Mouse (Mus musculus): Measurements from ENCODE around the gene Slc4a10. TPM values are rescaled to one million over a fixed set of nuclear protein-coding genes. Genes with fewer than 3 reads are reported as not detected.

The Slc4a10 gene
- polyA plus RNA-seq, 1 experiment from 2014 or later, result 1.3 TPM

DNA sequence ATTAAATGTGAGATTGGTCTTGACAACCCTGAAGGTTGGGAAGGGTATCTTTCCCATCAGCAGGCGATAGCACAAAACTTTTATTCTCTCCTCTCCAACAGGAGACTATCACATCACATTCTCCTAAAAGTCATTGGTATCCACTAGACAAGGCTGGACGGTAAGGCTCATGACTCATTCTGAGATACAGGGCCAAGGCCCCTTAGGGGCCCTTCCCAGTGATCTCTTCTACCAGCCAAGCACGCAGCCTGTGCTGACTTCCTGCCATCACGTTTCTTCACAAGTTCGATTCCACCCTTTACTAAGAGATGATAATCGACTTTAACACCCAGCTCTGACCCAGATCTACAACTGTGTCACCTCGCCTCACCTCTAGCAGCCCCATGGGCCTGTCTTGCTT lies 290.8 kb downstream of the Slc4a10 start:
- no peaks in the 10 kb centered on the region for H3K27me3 ChIP-seq (replicated peaks)
- H3K9me3 ChIP-seq, result no peaks in the 10 kb centered on the region
- no peak overlapping the region for H3K4me3 ChIP-seq
- no peak overlapping the region for H3K4me2 ChIP-seq (replicated peaks)
- no peaks in the 10 kb centered on the region for H3K36me3 ChIP-seq
- ATAC-seq (ENCODE audit: low FRiP score, low read depth), result no peak
- H3K27ac ChIP-seq, result no peak overlapping the region
- H3K9ac ChIP-seq, result no peak overlapping the region
- 89% methylated on average over 7 of the region's 7 CpGs for WGBS
- peaks cover 4% of the 10 kb centered on the region; the same call in 1 of the 2 replicates for H3K4me1 ChIP-seq

DNA sequence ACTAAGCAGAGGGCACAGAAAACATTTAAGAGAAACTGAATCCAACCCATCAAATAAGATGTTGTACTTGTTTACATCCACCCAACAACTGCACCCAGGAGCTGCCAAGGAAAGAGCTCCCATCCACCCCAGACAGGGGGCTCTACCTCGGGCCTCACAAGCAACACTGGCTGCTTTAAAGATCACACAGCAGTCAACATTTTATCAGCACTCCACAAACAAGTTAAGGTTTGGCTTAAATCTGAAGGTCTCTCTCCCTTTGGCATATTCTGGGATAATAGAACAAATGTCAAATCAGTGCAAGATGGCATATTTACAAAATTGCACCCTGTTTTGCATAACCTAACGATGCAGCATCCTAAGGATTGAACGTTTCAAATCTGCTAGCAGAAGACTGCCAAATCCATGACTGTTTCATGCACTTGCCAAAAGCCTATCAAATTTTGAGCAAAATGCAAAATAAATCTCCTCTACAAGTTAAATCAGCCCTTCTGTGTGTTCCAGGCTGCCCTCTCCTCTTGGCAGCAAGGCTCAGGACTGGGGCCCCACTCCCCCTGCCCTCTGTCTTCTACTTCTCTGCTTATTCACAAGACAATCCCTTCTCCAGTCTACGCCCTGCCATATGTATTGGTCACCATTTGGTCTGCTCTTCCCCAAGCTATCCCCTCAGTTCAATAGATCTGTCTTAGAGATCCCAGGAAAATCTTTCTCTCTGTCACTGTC lies 293.1 kb downstream of the Slc4a10 start:
- Histone ChIP-seq H3K9me3 (no peaks in the 10 kb centered on the region), H3K27ac (no peak overlapping the region), H3K4me3 (no peak overlapping the region), H3K9ac (no peak overlapping the region), H3K4me2 (replicated peaks) (no peak overlapping the region), H3K36me3 (no peaks in the 10 kb centered on the region), H3K4me1 (peaks cover 4% of the 10 kb centered on the region; the same call in 1 of the 2 replicates), H3K27me3 (replicated peaks) (no peaks in the 10 kb centered on the region)
- 83% methylated on average over 4 of the region's 4 CpGs for WGBS
- ATAC-seq (ENCODE audit: low FRiP score, low read depth), result no peak

DNA sequence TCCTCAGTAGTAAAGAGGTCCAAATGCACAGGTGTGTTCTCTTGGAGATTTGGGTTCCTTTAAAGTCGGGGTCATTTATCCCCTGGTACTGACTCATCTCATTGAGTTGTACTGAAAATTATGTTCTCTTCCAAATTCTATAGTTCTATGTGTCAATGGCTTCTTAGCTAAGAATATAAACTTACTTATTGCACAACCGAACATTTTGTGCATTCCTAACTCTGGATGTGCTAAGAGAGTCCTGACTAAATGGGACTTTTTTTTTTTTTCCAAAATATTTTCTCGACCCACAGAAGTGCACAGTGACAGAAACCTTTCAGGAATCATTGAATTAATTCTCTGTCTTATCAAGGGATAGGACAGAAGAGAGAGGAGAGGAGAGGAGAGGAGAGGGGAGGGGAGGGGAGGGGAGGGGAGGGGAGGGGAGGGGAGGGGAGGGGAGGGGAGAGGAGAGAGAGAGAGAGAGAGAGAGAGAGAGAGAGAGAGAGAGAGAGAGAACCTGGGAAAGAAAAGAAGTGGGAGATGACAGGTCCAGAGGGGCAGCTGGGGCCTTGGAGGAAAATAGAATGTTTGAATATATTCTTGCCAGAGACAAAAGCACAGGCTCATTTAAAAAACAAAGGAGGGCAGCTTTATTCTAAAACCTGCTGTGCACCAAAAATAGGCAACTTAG lies 294.9 kb downstream of the Slc4a10 start:
- 81% methylated on average over 3 of the region's 3 CpGs for WGBS
- ATAC-seq (ENCODE audit: low FRiP score, low read depth), result no peak

GRCm38 (mm10) chr2:62341734-62342128 lies 295.5 kb downstream of the Slc4a10 start:
- peak overlapping the region; percentile 32 for H3K4me2 ChIP-seq (replicated peaks)
- ATAC-seq (ENCODE audit: low FRiP score, low read depth), result no peak
- H3K27me3 ChIP-seq (replicated peaks), result no peaks in the 10 kb centered on the region
- WGBS, result 40% methylated on average over 14 of the region's 14 CpGs
- no peak overlapping the region for H3K9ac ChIP-seq
- no peaks in the 10 kb centered on the region for H3K9me3 ChIP-seq
- peaks cover 4% of the 10 kb centered on the region; the same call in 1 of the 2 replicates for H3K4me1 ChIP-seq
- no peak overlapping the region for H3K4me3 ChIP-seq
- H3K27ac ChIP-seq, result no peak overlapping the region
- H3K36me3 ChIP-seq, result no peaks in the 10 kb centered on the region

More for the DNA sequence above, 294.9 kb downstream of the Slc4a10 start:
- Histone ChIP-seq H3K4me3 (no peak overlapping the region), H3K9me3 (no peaks in the 10 kb centered on the region), H3K36me3 (no peaks in the 10 kb centered on the region), H3K4me2 (replicated peaks) (peak overlapping the region; percentile 32), H3K27ac (no peak overlapping the region), H3K27me3 (replicated peaks) (no peaks in the 10 kb centered on the region), H3K4me1 (peaks cover 4% of the 10 kb centered on the region; the same call in 1 of the 2 replicates), H3K9ac (no peak overlapping the region)

DNA sequence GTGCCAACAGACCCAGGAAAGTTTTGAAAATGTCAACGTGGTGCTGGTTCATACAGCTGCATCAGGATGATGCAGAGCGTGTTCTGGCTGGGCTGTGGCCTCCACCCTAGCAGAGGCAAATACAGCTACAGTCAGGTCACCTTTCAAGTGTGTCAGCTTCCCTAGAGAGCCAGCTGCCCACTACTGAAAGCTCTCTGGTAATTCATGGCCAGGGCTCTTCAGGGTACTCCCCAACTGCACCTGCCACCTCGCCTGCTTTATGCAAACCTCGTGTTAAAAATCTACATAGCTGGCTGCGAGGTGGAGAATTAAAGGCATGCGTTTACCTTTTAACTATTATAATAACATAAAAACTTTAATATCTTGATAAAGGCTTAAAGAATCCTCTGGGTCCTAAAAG lies 298.1 kb downstream of the Slc4a10 start:
- Histone ChIP-seq H3K4me2 (replicated peaks) (no peak overlapping the region), H3K27ac (no peak overlapping the region), H3K9ac (no peak overlapping the region), H3K4me3 (no peak overlapping the region), H3K27me3 (replicated peaks) (no peaks in the 10 kb centered on the region), H3K36me3 (no peaks in the 10 kb centered on the region), H3K9me3 (no peaks in the 10 kb centered on the region), H3K4me1 (peaks cover 4% of the 10 kb centered on the region; the same call in 1 of the 2 replicates)
- ATAC-seq (ENCODE audit: low FRiP score, low read depth), result no peak
- 49% methylated on average over 6 of the region's 6 CpGs for WGBS

DNA sequence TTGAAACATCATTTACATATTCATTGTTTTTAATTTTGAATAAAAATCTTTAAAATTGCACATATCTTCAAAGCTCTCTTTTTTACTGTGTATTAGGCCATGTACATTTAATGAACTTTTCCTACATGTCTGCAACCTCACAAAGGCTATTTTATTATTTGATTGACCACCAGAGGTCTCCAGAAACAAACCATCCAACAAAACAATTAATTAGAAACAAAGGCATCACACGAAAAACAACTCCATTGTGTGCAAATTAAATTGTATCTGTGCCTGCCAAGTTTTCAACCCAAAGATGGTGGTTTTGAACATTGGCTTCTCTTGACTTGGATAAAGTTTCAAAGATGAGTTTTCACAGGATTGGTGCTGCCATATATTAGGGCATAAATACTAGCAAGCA lies 300.5 kb downstream of the Slc4a10 start:
- no peak overlapping the region for H3K4me3 ChIP-seq
- no peak overlapping the region for H3K27ac ChIP-seq
- H3K9ac ChIP-seq, result no peak overlapping the region
- no peak for ATAC-seq (ENCODE audit: low FRiP score, low read depth)
- no peaks in the 10 kb centered on the region for H3K36me3 ChIP-seq
- H3K27me3 ChIP-seq (replicated peaks), result no peaks in the 10 kb centered on the region
- H3K4me1 ChIP-seq, result peaks cover 2% of the 10 kb centered on the region; the same call in 1 of the 2 replicates
- 47% methylated on average over 1 of the region's 1 CpGs for WGBS
- H3K9me3 ChIP-seq, result no peaks in the 10 kb centered on the region
- H3K4me2 ChIP-seq (replicated peaks), result no peak overlapping the region

GRCm38 (mm10) chr2:62347762-62348161 lies 301.5 kb downstream of the Slc4a10 start:
- H3K9me3 ChIP-seq, result no peaks in the 10 kb centered on the region
- WGBS, result 92% methylated on average over 9 of the region's 9 CpGs

GRCm38 (mm10) chr2:62352035-62352434 lies 305.8 kb downstream of the Slc4a10 start:
- no peaks in the 10 kb centered on the region for H3K4me1 ChIP-seq
- H3K27ac ChIP-seq, result no peak overlapping the region
- H3K4me2 ChIP-seq (replicated peaks), result no peak overlapping the region
- H3K27me3 ChIP-seq (replicated peaks), result no peaks in the 10 kb centered on the region
- 84% methylated on average over 3 of the region's 3 CpGs for WGBS
- ATAC-seq (ENCODE audit: low FRiP score, low read depth), result no peak
- no peaks in the 10 kb centered on the region for H3K9me3 ChIP-seq
- H3K4me3 ChIP-seq, result no peak overlapping the region
- no peaks in the 10 kb centered on the region for H3K36me3 ChIP-seq
- H3K9ac ChIP-seq, result no peak overlapping the region

More at GRCm38 (mm10) chr2:62347762-62348161, 301.5 kb downstream of the Slc4a10 start:
- no peak overlapping the region for H3K4me3 ChIP-seq
- no peak overlapping the region for H3K27ac ChIP-seq
- H3K4me2 ChIP-seq (replicated peaks), result no peak overlapping the region
- no peak for ATAC-seq (ENCODE audit: low FRiP score, low read depth)
- no peaks in the 10 kb centered on the region for H3K4me1 ChIP-seq
- H3K27me3 ChIP-seq (replicated peaks), result no peaks in the 10 kb centered on the region
- no peaks in the 10 kb centered on the region for H3K36me3 ChIP-seq
- H3K9ac ChIP-seq, result no peak overlapping the region

- Histone ChIP-seq H3K4me2 (replicated peaks) (no peak overlapping the region), H3K4me1 (no peaks in the 10 kb centered on the region), H3K4me3 (no peak overlapping the region), H3K27me3 (replicated peaks) (no peaks in the 10 kb centered on the region), H3K9ac (no peak overlapping the region), H3K9me3 (no peaks in the 10 kb centered on the region), H3K36me3 (no peaks in the 10 kb centered on the region), H3K27ac (no peak overlapping the region)
- WGBS, result 43% methylated on average over 6 of the region's 6 CpGs
- no peak for ATAC-seq (ENCODE audit: low FRiP score, low read depth)
These were observed 309.5 kb downstream of the Slc4a10 start for GRCm38 (mm10) chr2:62355766-62356165.

GRCm38 (mm10) chr2:62356606-62357005 lies 310.3 kb downstream of the Slc4a10 start:
- no peak for ATAC-seq (ENCODE audit: low FRiP score, low read depth)

GRCm38 (mm10) chr2:62357259-62357658 lies 311.0 kb downstream of the Slc4a10 start:
- Histone ChIP-seq H3K27ac (no peak overlapping the region), H3K36me3 (no peaks in the 10 kb centered on the region), H3K27me3 (replicated peaks) (no peaks in the 10 kb centered on the region), H3K9ac (no peak overlapping the region), H3K9me3 (no peaks in the 10 kb centered on the region), H3K4me1 (no peaks in the 10 kb centered on the region), H3K4me3 (no peak overlapping the region), H3K4me2 (replicated peaks) (no peak overlapping the region)
- WGBS, result 93% methylated on average over 7 of the region's 7 CpGs
- no peak for ATAC-seq (ENCODE audit: low FRiP score, low read depth)

More at GRCm38 (mm10) chr2:62356606-62357005, 310.3 kb downstream of the Slc4a10 start:
- Histone ChIP-seq H3K4me1 (no peaks in the 10 kb centered on the region), H3K4me3 (no peak overlapping the region), H3K9ac (no peak overlapping the region), H3K36me3 (no peaks in the 10 kb centered on the region), H3K27ac (no peak overlapping the region), H3K27me3 (replicated peaks) (no peaks in the 10 kb centered on the region), H3K9me3 (no peaks in the 10 kb centered on the region), H3K4me2 (replicated peaks) (no peak overlapping the region)
- WGBS, result 75% methylated on average over 14 of the region's 14 CpGs

DNA sequence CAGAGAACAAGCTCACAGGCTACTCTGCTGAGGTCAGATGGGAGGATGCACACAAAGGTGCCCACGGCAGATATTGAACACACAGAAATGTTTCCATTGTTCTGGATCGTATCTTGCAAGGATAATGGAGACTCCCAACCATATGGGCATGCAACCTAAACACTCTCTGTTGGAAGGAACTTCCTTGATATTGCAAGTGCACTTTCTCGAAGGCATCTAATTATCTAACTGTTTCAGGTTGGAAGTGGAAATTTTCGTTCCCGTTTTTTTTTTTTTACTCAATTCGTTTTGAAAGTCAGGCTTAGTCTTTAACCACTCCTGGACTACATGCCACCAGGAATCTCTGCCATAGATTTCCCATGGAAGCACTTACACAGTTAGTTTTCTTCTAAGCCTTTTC lies 314.6 kb downstream of the Slc4a10 start:
- H3K27me3 ChIP-seq (replicated peaks), result no peaks in the 10 kb centered on the region
- 83% methylated on average over 6 of the region's 6 CpGs for WGBS

More for the DNA sequence above, 314.6 kb downstream of the Slc4a10 start:
- ATAC-seq (ENCODE audit: low FRiP score, low read depth), result no peak
- Histone ChIP-seq H3K4me1 (no peaks in the 10 kb centered on the region), H3K4me2 (replicated peaks) (no peak overlapping the region), H3K9ac (no peak overlapping the region), H3K4me3 (no peak overlapping the region), H3K27ac (no peak overlapping the region), H3K36me3 (no peaks in the 10 kb centered on the region), H3K9me3 (no peaks in the 10 kb centered on the region)

All from neural tube, embryonic 12.5 days (tissue).